Mouse (Mus musculus) granulocyte monocyte progenitor cell, adult 5-6 weeks (primary cell): ENCODE data around the gene Ppm1h. TPM values are rescaled to one million over a fixed set of nuclear protein-coding genes. Genes with fewer than 3 reads are reported as not detected.

Experiments
- ATAC-seq: replicated peaks from 2 replicates; pipeline ENCODE4 v1.8.0; 2016; ENCODE audit warnings: mild to moderate bottlenecking, moderate TSS enrichment, inconsistent platforms; ENCODE audit not compliant: poor library complexity, severe bottlenecking
- total RNA-seq, 2 experiments: library from RNA; stranded (forward) in 1 of 2; stranded (reverse) in 1 of 2; fragments of 200-712, 200-1000 nt in 1 of 2; fragments of >200 nt in 1 of 2; fragmentation: Nextera tagmentation in 1 of 2; gene quantifications; 2 replicates each; pipeline ENCODE4 v1.2.3; 2014 to 2017

Ppm1h gene
- total RNA-seq (2014; fragmentation: Nextera tagmentation) (22.7 and 25.0 TPM in 2 replicates), total RNA-seq (2017) (22.4 and 37.0 TPM in 2 replicates)

- peak; percentile 59 for ATAC-seq
These were observed at the start of gene Ppm1h for GRCm38 (mm10) chr10:122678541-122679436. Gene Ppm1h (plus strand): TSS chr10:122678762.

DNA sequence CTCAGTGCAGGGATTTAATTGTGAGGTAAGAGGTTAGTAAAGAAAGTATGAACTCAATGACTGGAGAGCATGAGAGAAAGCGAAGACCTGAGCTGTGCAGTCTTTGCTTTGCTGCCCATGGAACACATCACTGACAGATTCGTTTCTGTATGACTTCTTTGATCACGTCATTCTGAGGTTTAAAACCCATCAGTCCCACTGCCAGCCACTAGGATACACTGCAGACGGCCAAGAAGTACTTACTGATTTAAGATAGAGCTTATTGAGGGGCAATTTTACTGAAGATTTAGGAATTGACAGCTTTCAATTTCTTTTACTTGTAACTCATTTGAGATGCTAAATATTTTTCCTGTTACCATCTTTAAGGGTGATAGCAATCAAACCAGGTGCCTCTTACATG is 49.6 kb upstream of the Ppm1h start:
- ATAC-seq, result no peak

DNA sequence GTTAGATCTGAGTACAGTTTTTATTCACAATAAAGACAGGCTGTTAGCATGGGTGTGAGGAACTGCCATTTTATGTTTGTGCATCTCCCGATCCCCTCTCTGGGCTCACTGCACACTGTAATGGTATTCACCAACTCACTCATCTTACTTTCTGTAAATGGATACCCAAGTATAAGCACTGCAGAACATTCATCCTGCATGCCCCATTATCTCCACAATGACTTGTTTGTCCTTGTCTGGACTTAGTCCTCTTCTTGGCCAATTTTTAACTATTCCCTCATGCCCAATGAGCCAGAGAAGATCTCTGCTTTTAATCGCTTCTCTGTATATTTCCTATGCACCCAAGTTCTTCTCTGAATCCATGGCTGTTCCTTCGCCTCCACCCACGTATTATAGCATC is 38.7 kb upstream of the Ppm1h start:
- no peak for ATAC-seq

DNA sequence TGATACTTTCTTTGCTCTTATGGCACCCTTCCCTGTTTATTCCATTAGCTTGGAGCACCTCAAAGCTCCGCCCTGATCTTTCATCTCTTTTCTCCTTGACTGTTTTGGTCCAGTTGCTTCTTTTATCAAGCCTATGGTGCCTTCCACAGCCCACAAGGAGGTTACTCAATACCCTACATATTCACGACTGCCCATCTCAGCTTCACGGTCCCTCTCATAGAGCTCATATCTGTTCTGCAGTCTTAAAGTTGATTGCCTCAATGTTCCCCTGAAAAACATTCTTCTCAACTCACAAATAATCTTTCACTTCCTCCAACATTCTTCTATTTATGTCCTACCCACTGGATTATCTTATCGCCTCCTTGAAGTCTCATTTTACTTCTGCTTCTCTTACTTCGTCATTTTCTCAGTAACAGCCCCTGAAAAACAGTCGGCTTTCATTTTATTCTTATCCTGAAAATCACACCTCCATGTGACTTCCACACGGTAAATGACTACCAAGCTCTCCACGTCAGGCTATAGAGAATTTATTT is 37.2 kb upstream of the Ppm1h start:
- ATAC-seq, result peak; percentile 66

DNA sequence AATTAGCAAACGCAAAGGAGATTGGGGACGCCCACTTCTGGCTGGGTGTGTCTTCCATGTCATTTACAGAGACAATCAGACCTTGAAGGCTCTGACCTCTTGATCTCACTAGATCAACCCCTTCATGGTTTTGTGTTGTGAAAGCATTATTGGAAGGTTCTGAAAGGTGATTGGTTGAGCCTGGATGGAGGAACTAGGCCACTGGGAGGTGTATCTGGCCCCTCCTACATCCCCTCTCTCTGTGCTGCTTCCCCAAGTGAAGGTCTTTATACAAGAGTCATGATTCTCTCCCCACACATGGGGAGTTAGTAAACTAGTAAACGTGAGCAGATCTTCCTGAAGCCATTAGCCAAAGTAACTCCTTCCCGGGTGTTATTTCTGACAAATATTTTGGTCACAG is 36.4 kb upstream of the Ppm1h start:
- ATAC-seq, result peak; percentile 97

GRCm38 (mm10) chr10:122651932-122652331 is 26.6 kb upstream of the Ppm1h start:
- ATAC-seq, result peak; percentile 65

DNA sequence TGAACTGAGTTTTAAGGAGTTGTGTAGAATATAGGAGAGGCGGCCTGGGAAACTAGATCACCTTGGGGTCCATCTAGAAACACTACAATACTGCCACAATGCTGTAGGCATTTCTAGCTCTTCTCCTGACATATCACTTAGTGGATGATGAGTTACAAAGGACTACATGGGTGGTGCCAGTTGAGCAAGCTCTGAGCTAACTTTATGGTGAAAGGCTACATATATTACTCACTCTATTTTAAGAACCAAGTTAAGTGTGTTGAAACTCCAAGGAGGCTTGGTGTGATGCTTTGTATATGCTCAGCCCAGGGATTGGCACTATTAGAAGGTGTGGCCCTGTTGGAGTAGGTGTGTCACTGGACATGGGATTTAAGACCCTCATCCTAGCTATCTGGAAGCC is 26.0 kb upstream of the Ppm1h start:
- peak; percentile 74 for ATAC-seq

DNA sequence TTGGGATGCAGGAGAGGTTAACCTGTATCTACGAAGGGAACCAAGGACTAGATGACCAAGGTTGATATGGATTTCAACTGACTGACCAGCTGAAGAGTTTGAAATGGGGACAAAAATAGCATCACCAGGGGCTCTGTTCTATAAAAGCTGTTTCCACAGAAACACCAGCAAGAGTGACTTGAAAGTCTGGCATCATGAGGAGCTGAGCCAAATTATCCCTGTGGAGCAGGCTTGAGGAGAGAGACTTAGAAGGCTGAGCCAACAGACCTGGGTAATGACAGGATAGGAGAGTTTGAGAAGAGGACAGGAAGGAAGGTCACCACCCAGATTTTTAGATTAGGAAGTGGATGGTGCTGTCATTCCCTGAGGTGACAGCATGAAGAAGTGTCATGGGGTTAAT is 12.9 kb upstream of the Ppm1h start:
- ATAC-seq, result no peak

GRCm38 (mm10) chr10:122671253-122671652 is 7.3 kb upstream of the Ppm1h start:
- no peak for ATAC-seq

DNA sequence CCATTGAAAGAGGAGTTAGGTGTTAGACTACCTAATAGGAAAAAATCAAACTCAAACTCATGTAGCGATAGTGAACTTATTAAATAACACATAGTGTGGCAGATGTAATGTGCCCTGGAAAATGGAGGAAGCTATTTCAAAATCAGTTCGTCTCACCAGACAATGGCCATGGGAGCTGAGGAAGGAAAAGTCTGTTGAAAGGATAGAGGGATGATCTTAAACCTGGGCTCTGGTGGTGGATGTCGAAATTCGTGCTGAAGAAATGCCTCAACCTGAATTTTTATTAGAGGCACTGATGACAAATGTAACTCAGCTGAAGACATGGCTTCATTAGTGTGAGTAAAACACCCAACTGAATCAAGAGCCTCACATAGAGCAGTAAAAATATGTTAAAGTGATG is 6.5 kb upstream of the Ppm1h start:
- peak; percentile 55 for ATAC-seq

DNA sequence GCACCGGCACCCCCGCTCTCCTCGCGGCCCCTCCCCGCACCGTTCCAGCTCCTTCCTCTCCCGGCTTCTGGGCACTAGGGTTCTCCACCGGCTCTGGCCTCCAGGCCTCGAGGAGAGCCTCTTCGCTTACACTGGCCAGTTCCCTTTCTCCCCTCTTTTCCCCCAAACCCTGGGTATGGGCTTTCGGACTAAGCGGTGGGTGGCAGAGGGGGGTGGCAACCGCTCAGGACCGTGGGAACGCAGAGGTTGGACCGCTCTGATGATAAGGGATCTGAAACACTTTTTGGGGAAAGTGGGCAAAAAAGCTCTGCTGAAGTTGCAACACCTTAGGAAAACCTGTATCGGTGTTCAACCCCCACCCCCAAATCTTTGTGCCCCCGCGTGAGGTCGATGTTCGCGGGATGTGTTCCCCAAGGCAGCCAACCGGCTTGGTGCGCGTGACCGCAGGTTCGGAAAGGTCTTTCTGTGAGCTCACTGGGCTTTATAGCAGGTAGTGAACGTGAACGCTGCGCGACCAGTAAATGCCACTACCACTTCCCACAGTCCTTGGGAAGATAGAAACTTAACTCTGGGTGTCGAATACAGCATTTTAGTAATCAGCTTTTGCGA is 979 bp downstream of the Ppm1h start:
- ATAC-seq, result peak; percentile 29

GRCm38 (mm10) chr10:122680387-122681084 is 2.0 kb downstream of the Ppm1h start:
- ATAC-seq, result peak; percentile 21

- no peak for ATAC-seq
These were observed 2.5 kb downstream of the Ppm1h start for GRCm38 (mm10) chr10:122681085-122681408.

GRCm38 (mm10) chr10:122683819-122684330 is 5.3 kb downstream of the Ppm1h start:
- no peak for ATAC-seq

DNA sequence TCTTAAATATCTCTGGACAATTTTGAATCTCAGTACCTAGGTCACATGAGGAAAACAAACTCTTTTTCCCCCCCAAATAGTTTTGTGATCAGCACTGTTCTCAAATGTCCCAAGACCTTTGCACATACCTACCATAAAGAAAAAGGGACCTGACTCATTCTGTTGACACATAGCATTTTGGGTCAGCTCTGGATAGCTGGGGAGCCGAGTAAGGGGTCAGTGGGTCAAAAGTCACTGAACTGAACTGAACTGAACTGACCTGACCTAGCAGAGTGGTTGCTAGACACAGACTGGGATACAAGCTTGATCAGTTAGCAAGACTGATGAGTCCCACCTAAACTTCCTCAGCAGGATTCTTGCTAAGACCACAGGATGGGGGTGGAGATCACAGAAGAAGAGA is 6.7 kb downstream of the Ppm1h start:
- ATAC-seq, result no peak

- no peak for ATAC-seq
These were observed 7.4 kb downstream of the Ppm1h start for GRCm38 (mm10) chr10:122685836-122686531.

GRCm38 (mm10) chr10:122690698-122691097 is 12.1 kb downstream of the Ppm1h start:
- ATAC-seq, result peak; percentile 98

DNA sequence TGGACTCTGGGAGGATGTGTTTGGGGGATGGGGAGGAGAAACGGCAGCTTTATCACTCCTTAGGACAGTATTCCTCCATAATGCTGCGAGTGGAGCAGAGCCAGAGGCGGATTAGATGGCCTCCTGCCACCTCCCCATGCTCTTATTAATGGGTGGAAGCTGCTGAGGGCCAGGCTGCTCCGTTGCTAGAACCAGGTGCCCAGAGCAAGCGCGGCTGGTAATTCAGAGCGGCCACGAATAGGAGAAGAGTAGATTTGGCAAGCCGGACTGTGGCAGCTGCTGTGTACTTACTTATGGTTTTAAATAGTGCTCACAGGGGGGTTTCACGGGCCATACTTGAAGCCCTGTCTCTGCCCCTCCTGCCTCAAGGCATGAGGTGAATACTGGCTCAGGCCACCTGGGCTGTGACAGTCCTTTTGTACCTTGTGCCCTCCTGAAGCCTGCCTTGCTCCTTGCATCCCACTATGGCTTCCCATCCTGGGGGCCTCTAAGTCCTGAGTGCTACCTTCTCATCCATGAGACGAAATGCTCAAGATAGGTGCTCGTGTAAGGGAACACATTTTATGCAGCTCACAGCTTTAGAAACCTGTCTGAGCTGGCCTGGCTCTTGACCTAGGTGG is 14.7 kb downstream of the Ppm1h start:
- no peak for ATAC-seq

- ATAC-seq, result no peak
These were observed 15.5 kb downstream of the Ppm1h start for GRCm38 (mm10) chr10:122693911-122694618.
